Mouse (Mus musculus): ENCODE measurements around the gene Tas2r109. TPM values are rescaled to one million over a fixed set of nuclear protein-coding genes. Genes with fewer than 3 reads are reported as not detected.
"Not testable (repeated sequence)": the region's sequence is repeated elsewhere in the genome, so short reads cannot be mapped to it uniquely, and the experiment has no call there.

Tas2r109 gene
- not detected for total RNA-seq (2021)
- long read RNA-seq, experiment 1: 0 reads
- long read RNA-seq, experiment 2: 0 reads

DNA sequence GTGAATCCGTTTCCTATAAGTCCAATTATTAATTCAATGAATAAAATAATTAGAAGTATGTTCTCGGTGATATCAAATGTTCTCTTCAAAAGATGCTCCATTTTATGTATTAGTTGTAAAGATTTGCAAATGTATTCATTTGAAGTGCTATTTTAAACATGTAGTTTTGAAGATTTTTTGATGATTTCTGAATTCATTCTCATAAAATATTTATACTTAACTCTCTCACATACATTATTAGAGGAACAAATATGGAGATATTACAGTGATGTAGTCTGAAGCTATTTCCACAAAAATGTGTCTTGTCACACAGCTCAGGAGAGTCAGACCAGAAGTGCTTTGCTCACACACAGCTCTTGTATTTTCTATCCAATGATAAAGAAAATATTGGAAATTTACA is at the start of gene Tas2r109:
TSS of gene Tas2r109 (minus strand) at position 101 of the 400 bp plus-strand sequence.
- DNase-seq: no peak

DNA sequence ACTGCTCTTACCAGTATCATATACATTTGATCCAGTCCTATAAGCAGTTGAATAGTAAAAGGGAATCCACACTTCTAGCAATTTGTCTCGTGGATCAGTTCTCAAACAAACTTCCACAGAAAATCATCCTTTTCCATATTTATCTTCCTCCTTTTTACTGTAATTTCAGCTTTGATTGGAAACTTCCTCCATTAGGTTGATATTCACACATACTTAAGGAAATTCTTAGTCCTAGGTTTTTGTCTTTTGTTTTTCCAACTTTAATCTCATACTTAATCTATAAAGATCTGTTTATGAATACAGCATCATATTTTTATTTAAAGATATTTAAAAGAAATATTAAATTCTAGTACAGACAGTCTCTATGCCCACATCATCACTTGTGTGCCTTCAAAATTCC is 22.9 kb downstream of the Tas2r109 start, which contains the start of gene Tas2r131:
TSS of gene Tas2r131 (minus strand) at position 101 of the 400 bp plus-strand sequence.
- DNase-seq: no peak

DNA sequence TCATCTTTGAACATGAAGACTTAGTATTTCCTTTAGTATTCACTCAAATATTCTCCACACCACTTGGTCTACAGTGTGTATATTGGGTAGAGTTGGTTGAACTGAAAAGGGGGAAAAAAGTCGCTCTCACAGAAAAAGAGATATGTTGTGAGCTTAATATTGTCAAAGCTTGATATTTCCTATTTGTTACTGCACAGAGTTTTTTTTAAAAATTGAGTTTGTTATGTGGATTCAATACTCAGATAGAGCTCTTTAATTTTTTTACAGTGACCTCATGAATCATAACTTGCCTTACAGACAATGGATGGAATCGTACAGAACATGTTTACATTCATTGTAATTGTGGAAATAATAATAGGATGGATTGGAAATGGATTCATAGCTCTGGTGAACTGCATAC is 30.0 kb downstream of the Tas2r109 start, which contains the start of gene Tas2r129:
TSS of gene Tas2r129 (plus strand) at position 301 of the 400 bp plus-strand sequence.
- no peak for DNase-seq

DNA sequence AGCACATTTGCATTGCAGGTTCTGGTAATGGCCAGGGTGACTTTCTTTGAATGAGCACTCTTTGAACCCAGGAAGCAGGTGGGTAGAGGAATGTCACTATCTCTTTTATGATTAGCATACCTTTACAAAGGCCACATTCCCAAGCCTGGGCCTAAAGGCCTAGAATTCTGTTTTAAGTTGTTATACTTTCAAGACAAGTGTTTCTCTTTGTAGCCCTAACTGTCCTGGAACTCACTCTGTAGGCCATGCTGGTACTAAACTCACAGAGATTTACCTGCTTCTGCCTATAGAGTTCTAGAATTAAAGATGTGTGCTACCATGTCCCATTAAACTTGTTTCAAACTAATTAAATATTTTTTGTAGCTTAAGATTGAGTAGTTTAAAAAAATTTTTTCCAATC is 39.4 kb downstream of the Tas2r109 start:
- not testable (repeated sequence) for DNase-seq

Other genes starting within 250 kb of the Tas2r109 start
- gene Tas2r115, start 242.9 kb downstream of the Tas2r109 start, total RNA-seq (2021): not detected
- gene Tas2r124, start 226.2 kb downstream of the Tas2r109 start, total RNA-seq (2021): not detected
- gene Tas2r102, start 218.8 kb downstream of the Tas2r109 start, total RNA-seq (2021): not detected
- not detected for gene Tas2r136, start 202.8 kb downstream of the Tas2r109 start, total RNA-seq (2021)
- gene Tas2r117, start 178.1 kb downstream of the Tas2r109 start, total RNA-seq (2021): not detected
- gene Tas2r123, start 133.8 kb downstream of the Tas2r109 start, total RNA-seq (2021): not detected
- not detected for gene Tas2r116, start 125.5 kb downstream of the Tas2r109 start, total RNA-seq (2021)
- gene Tas2r110, start 113.0 kb downstream of the Tas2r109 start, total RNA-seq (2021): not detected
- not detected for gene Tas2r113, start 88.0 kb downstream of the Tas2r109 start, total RNA-seq (2021)
- not detected for gene Tas2r125, start 71.3 kb downstream of the Tas2r109 start, total RNA-seq (2021)
- gene Tas2r129, start 29.9 kb downstream of the Tas2r109 start, total RNA-seq (2021): not detected
- gene Tas2r131, start 23.0 kb downstream of the Tas2r109 start, total RNA-seq (2021): not detected
- not detected for gene Tas2r103, start 56.1 kb upstream of the Tas2r109 start, total RNA-seq (2021)
- not detected for gene Tas2r140, start 74.9 kb upstream of the Tas2r109 start, total RNA-seq (2021)
- gene Smim10l1, start 123.9 kb upstream of the Tas2r109 start, total RNA-seq (2021): 100 to 1,000 TPM in 1 of 2 experiments, 10 to 100 TPM in 1; 93.1 to 114 TPM

Measured in adrenal gland, postnatal 36 days (tissue).